Mouse (Mus musculus): ENCODE measurements at regions not wholly inside any gene's neighbourhood (a gene's known extent, or its start where the extent isn't known, plus 50 kb on each side); places are given as distances from the start of the nearest gene placed in this dataset.

GRCm38 (mm10) chr1:52553871-52554270, 53.4 kb upstream of the Nab1 start:
- no peak for DNase-seq

- no peak for DNase-seq
Measured at GRCm38 (mm10) chr1:52565812-52566211, 64.7 kb upstream of the Nemp2 start.

GRCm38 (mm10) chr1:52571674-52572073, 58.8 kb upstream of the Nemp2 start:
- DNase-seq, result no peak

GRCm38 (mm10) chr1:52578298-52579056, 52.0 kb upstream of the Nemp2 start:
- DNase-seq, result peak; percentile 53 to 54

- DNase-seq, result peak; percentile 27 to 34
Measured at GRCm38 (mm10) chr1:52580132-52580896, 50.2 kb upstream of the Nemp2 start.
